Mouse (Mus musculus) liver, adult 2 months (tissue): ENCODE data around the gene Tlr9. TPM values are rescaled to one million over a fixed set of nuclear protein-coding genes. Genes with fewer than 3 reads are reported as not detected.

Experiments used
- DNase-seq: peaks from one replicate; pipeline ENCODE4 v3.0.0-alpha.2; 2011; ENCODE audit warnings: low read depth, low spot score; ENCODE audit errors: extremely low read depth
- H3K27ac ChIP-seq: fragments of 200-500 bp; replicated peaks from 2 replicates; pipeline ENCODE4 v1.5.1; 2012; ENCODE audit warnings: low read depth, mild to moderate bottlenecking, control low read depth, inconsistent platforms, low read length; ENCODE audit not compliant: insufficient read depth
- H3K27me3 ChIP-seq: fragments of 200-500 bp; 2 replicates; pipeline ENCODE4 v1.6.1; 2012; ENCODE audit warnings: mild to moderate bottlenecking, moderate library complexity, low read length, inconsistent platforms; ENCODE audit not compliant: control insufficient read depth, insufficient read depth
- H3K36me3 ChIP-seq: fragments of 200-500 bp; 2 replicates; pipeline ENCODE4 v1.6.1; 2012; ENCODE audit warnings: low read length, inconsistent platforms; ENCODE audit not compliant: control insufficient read depth, insufficient read depth
- H3K4me1 ChIP-seq: fragments of 200-500 bp; 2 replicates; pipeline ENCODE4 v1.6.1; 2011; ENCODE audit warnings: low read length; ENCODE audit not compliant: control insufficient read depth, insufficient read depth
- H3K4me3 ChIP-seq: fragments of 200-500 bp; 2 replicates; pipeline ENCODE4 v1.5.1; 2011; ENCODE audit warnings: low read depth, mild to moderate bottlenecking, control low read depth, low read length, moderate library complexity; ENCODE audit not compliant: insufficient read depth
- H3K79me2 ChIP-seq: fragments of 200-500 bp; 2 replicates; pipeline ENCODE4 v1.6.1; 2012; ENCODE audit warnings: inconsistent platforms, mild to moderate bottlenecking, low read length, moderate library complexity; ENCODE audit not compliant: control insufficient read depth, insufficient read depth
- H3K9ac ChIP-seq: fragments of 200-500 bp; 2 replicates; pipeline ENCODE4 v1.6.1; 2012; ENCODE audit warnings: low read depth, mild to moderate bottlenecking, control low read depth, inconsistent platforms, low read length
- CTCF ChIP-seq: fragments of 200-500 bp; IDR thresholded peaks from 2 replicates; pipeline ENCODE4 v1.5.1; 2011; ENCODE audit warnings: low read depth, low read length, control low read depth
- POLR2A ChIP-seq: fragments of 200-500 bp; IDR thresholded peaks from 2 replicates; pipeline ENCODE4 v1.6.1; 2011; ENCODE audit warnings: low read length, control low read depth; ENCODE audit not compliant: insufficient read depth; ENCODE audit errors: extremely low read depth
- WGBS: fragments of 180-500 bp; shearing (Covaris S2); methylation state at CpG from one replicate; pipeline ENCODE4 v1.1.7; 2018; 5-methylcytosine and 5-hydroxymethylcytosine counted together
- polyA plus RNA-seq: library from polyadenylated mRNA; depleted of rRNA; stranded (reverse); fragments of >200 nt; gene quantifications from 2 replicates; pipeline ENCODE4 v1.2.3, GENCODE M21; 2012
- total RNA-seq: library from RNA; depleted of rRNA; stranded (reverse); fragments of >200 nt; gene quantifications from 2 replicates; pipeline ENCODE4 v1.2.3, GENCODE M21; 2014

The Tlr9 gene
- total and polyA plus RNA-seq, 2 experiments, result 0.18 to 0.61 TPM

- no peak for TF ChIP-seq POLR2A
- TF ChIP-seq CTCF, result no peak
- Histone ChIP-seq H3K4me1 (no peaks in the 10 kb centered on the region), H3K27ac (no peak overlapping the region), H3K36me3 (no peaks in the 10 kb centered on the region), H3K4me3 (no peak overlapping the region), H3K9ac (no peak overlapping the region), H3K79me2 (no peaks in the 10 kb centered on the region), H3K27me3 (no peaks in the 10 kb centered on the region)
- 64% methylated on average over 8 of the region's 8 CpGs for WGBS
- no peak for DNase-seq
These were observed 5.5 kb downstream of the Tlr9 start for GRCm38 (mm10) chr9:106227790-106228429.

DNA sequence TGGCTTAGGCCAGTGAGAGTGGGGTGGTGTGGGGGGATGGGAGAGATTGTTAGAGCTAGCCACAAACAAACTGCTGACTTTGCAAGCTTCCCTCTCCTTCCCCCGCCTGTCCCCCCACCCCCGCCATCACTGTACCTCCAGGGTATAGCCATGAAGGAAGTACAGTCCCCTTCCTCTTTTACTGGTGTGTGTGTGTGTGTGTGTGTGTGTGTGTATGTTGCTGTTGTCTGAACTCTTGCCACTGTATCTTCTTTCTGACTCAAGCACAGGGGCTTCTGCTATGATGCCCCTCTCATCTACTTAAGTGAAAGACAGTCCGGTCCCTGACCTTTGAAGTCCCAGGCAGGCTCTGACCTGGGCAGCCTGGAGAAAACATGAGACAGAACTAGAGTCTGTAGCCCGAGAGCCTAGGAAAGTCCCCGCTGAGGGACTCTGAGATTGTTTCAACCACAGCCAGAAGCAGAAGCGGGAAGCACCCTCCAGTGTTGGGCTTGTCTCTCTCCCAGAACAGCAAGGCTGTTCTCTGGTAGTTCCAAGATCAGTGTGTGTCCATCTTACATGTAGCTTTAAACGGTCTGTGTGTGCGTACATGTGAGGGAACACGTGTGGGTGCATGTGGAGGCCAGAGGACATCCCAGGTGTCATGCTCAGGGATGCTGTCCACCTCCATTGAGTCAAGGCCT, 7.8 kb downstream of the Tlr9 start:
- 38% methylated on average over 9 of the region's 9 CpGs for WGBS
- TF ChIP-seq CTCF (no peak), POLR2A (no peak)
- H3K27me3 ChIP-seq, result no peaks in the 10 kb centered on the region
- no peak overlapping the region for H3K9ac ChIP-seq
- H3K4me1 ChIP-seq, result no peaks in the 10 kb centered on the region
- DNase-seq, result peak; percentile 82
- no peak overlapping the region for H3K4me3 ChIP-seq
- H3K36me3 ChIP-seq, result peaks cover 16% of the 10 kb centered on the region
- no peaks in the 10 kb centered on the region for H3K79me2 ChIP-seq
- H3K27ac ChIP-seq, result peak overlapping the region; percentile 30

DNA sequence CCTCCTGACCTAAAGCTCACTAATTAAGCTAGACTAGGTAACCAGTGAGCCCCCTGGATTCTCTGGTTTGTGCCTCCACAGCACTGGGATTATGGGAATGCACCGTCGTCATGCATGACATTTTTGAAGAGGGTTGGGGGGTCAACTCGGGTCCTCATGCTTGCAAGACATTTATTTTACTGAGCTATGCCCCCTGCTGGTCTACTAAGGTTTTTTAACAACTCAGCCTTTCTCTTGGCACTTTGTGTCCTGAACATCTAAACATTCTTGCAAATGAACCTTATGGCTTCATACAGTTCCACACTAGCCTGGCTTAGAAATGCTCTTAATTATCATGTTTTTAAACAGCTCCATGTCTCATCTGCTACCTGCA, 8.3 kb downstream of the Tlr9 start:
- 6% methylated on average over 3 of the region's 3 CpGs for WGBS
- Histone ChIP-seq H3K4me1 (no peaks in the 10 kb centered on the region), H3K27ac (peak overlapping the region; percentile 30), H3K27me3 (no peaks in the 10 kb centered on the region), H3K4me3 (no peak overlapping the region), H3K79me2 (no peaks in the 10 kb centered on the region), H3K9ac (no peak overlapping the region), H3K36me3 (peaks cover 20% of the 10 kb centered on the region)
- peak; percentile 82 for DNase-seq
- no peak for TF ChIP-seq POLR2A
- peak; percentile 28; the same call in 1 of the 2 replicates for TF ChIP-seq CTCF

- no peaks in the 10 kb centered on the region for H3K79me2 ChIP-seq
- H3K4me1 ChIP-seq, result no peaks in the 10 kb centered on the region
- TF ChIP-seq POLR2A, result 0 out of 2 replicates have a peak, but pooled peaks have one; percentile 16
- no peak for TF ChIP-seq CTCF
- H3K27me3 ChIP-seq, result no peaks in the 10 kb centered on the region
- no peak overlapping the region; the same call in 1 of the 2 replicates for H3K27ac ChIP-seq
- peak; percentile 92 for DNase-seq
- no peak overlapping the region for H3K4me3 ChIP-seq
- 14% methylated on average over 7 of the region's 7 CpGs for WGBS
- H3K9ac ChIP-seq, result no peak overlapping the region
- H3K36me3 ChIP-seq, result peaks cover 21% of the 10 kb centered on the region
These were observed 8.8 kb downstream of the Tlr9 start for GRCm38 (mm10) chr9:106231220-106231619.

GRCm38 (mm10) chr9:106231816-106232215, 9.4 kb downstream of the Tlr9 start:
- no peaks in the 10 kb centered on the region for H3K4me1 ChIP-seq
- no peak overlapping the region for H3K27ac ChIP-seq
- WGBS, result 38% methylated on average over 4 of the region's 4 CpGs
- H3K36me3 ChIP-seq, result peaks cover 25% of the 10 kb centered on the region
- TF ChIP-seq CTCF, result peak; percentile 51
- TF ChIP-seq POLR2A, result no peak; the same call in 1 of the 2 replicates
- no peaks in the 10 kb centered on the region for H3K79me2 ChIP-seq
- H3K9ac ChIP-seq, result no peak overlapping the region
- H3K27me3 ChIP-seq, result no peaks in the 10 kb centered on the region
- peak; percentile 89 for DNase-seq
- H3K4me3 ChIP-seq, result no peak overlapping the region

- Histone ChIP-seq H3K4me3 (no peak overlapping the region), H3K27me3 (no peaks in the 10 kb centered on the region), H3K79me2 (no peaks in the 10 kb centered on the region), H3K36me3 (peaks cover 36% of the 10 kb centered on the region), H3K9ac (no peak overlapping the region), H3K27ac (no peak overlapping the region; the same call in 1 of the 2 replicates), H3K4me1 (0 out of 2 replicates have a peak, but pooled peaks cover 3% of the 10 kb centered on the region)
- TF ChIP-seq POLR2A, result no peak
- no peak for TF ChIP-seq CTCF
- 28% methylated on average over 3 of the region's 3 CpGs for WGBS
- DNase-seq, result peak; percentile 59
These were observed 10.6 kb downstream of the Tlr9 start for GRCm38 (mm10) chr9:106232956-106233355.
